Comparison of ENCODE assay signal across 8 mouse cellular contexts in the genomic region with DNA sequence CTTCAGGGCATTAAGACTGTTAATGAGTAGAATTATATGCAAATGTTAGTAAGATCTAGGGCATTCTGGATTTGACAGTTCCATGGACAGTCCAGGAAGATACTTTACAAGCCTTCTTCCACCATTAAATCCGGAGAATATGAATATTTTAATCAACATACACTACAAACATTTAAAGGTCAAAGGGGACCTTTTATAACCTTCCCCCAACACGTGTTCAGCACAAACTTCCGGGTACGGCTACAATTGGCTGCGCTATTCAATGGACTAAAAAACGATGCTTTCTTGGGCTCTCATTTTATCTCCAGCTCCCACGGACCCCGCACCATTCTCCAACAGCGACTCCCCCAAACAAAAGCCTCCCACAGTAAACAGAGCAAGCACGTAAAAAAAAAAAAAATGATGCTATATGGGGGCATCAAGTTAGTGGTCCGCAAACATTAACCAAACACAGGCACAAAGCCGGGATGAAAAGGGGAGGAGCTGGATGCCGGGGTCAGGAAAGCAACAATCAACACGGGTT. TPM values are rescaled to one million over a fixed set of nuclear protein-coding genes. Genes with fewer than 3 reads are reported as not detected.
A peak's percentile ranks its signal among the peaks of the same experiment; 100 is the strongest.
DNase-seq lines count a peak whose midpoint lies in the region; ATAC-seq and TF ChIP-seq lines count a peak whose summit lies in the region.

No protein-coding gene starts in this region.

- peak; percentile 13 for DNase-seq in thymus, adult 2 months
- no peak for DNase-seq in thymus, postnatal 36 days
- peak; percentile 44 for DNase-seq in embryonic facial prominence, embryonic 10.5 days (ENCODE audit: low spot score)
- peak; percentile 65 for DNase-seq in intestine, embryonic 14.5 days (ENCODE audit: low spot score)
- DNase-seq in mesoderm, embryonic 11.5 days (ENCODE audit: low read depth, low spot score): peak; percentile 25
- no peak for DNase-seq in layer of hippocampus, adult 11-12 months (ENCODE audit: low spot score)
- no peak for DNase-seq in layer of hippocampus, postnatal 25 days (ENCODE audit: extremely low spot score in 1 of 2, low spot score in 1 of 2)
- no peak for DNase-seq in gastrocnemius, postnatal 14 days

- H3K4me2 ChIP-seq in intestine, embryonic 14.5 days (ENCODE audit: low read length): peak overlapping the region; percentile 93

- under 1% methylated on average over 14 of the region's 14 CpGs for WGBS in thymus, adult 2 months
- 6% methylated on average over 14 of the region's 14 CpGs for WGBS in embryonic facial prominence, embryonic 10.5 days
- WGBS in intestine, embryonic 14.5 days: 2% methylated on average over 14 of the region's 14 CpGs

- H3K4me1 ChIP-seq in thymus, adult 2 months (replicated peaks; ENCODE audit: control insufficient read depth, insufficient read depth, low read length): no peaks in the 10 kb centered on the region
- peaks cover 10% of the 10 kb centered on the region for H3K4me1 ChIP-seq in embryonic facial prominence, embryonic 10.5 days
- peaks cover 10% of the 10 kb centered on the region for H3K4me1 ChIP-seq in intestine, embryonic 14.5 days (replicated peaks; ENCODE audit: control insufficient read depth, insufficient read depth, low read length)

- peak overlapping the region; percentile 76 for H3K4me3 ChIP-seq in thymus, adult 2 months (ENCODE audit: control insufficient read depth, insufficient read depth, low read length)
- H3K4me3 ChIP-seq in embryonic facial prominence, embryonic 10.5 days: peak overlapping the region; percentile 98
- H3K4me3 ChIP-seq in intestine, embryonic 14.5 days (ENCODE audit: low read depth, low read length): peak overlapping the region; percentile 99

- ATAC-seq in intestine, embryonic 14.5 days (replicated peaks; ENCODE audit: low FRiP score, low TSS enrichment, low read depth): no peak

- intact Hi-C loops in gastrocnemius, postnatal 14 days (cut with DNase I; ENCODE audit: low total_unique reads): no loop called here

- no peaks in the 10 kb centered on the region for H3K36me3 ChIP-seq in thymus, adult 2 months (ENCODE audit: control insufficient read depth, insufficient read depth, low read length)
- H3K36me3 ChIP-seq in embryonic facial prominence, embryonic 10.5 days (replicated peaks): peaks cover 22% of the 10 kb centered on the region
- H3K36me3 ChIP-seq in intestine, embryonic 14.5 days (ENCODE audit: control insufficient read depth, insufficient read depth, low read length): peaks cover 6% of the 10 kb centered on the region; the same call in 1 of the 2 replicates

- peak overlapping the region; percentile 87 for H3K9ac ChIP-seq in intestine, embryonic 14.5 days (ENCODE audit: low read length)

- no peaks in the 10 kb centered on the region for H3K27me3 ChIP-seq in thymus, adult 2 months (ENCODE audit: control insufficient read depth, insufficient read depth, low read length)
- no peaks in the 10 kb centered on the region for H3K27me3 ChIP-seq in embryonic facial prominence, embryonic 10.5 days (replicated peaks; ENCODE audit: low read depth, poor library complexity, severe bottlenecking)
- H3K27me3 ChIP-seq in intestine, embryonic 14.5 days (replicated peaks; ENCODE audit: control insufficient read depth, insufficient read depth, low read length): no peaks in the 10 kb centered on the region

- H3K27ac ChIP-seq in thymus, adult 2 months (ENCODE audit: control insufficient read depth, insufficient read depth, low read length): no peak overlapping the region
- peak overlapping the region; percentile 99 for H3K27ac ChIP-seq in embryonic facial prominence, embryonic 10.5 days (replicated peaks)
- peak overlapping the region; percentile 71; the same call in 1 of the 2 replicates for H3K27ac ChIP-seq in intestine, embryonic 14.5 days (ENCODE audit: low read depth)

- TF ChIP-seq CTCF in thymus, adult 2 months (IDR thresholded peaks at IDR 0.05; ENCODE audit: borderline replicate concordance, control insufficient read depth, extremely low read depth, insufficient read depth, low read length, poor library complexity): no peak

- no peak for TF ChIP-seq POLR2A in thymus, adult 2 months (IDR thresholded peaks at IDR 0.05; ENCODE audit: control insufficient read depth, extremely low read depth, insufficient read depth, low read length, poor library complexity)

- H3K9me3 ChIP-seq in embryonic facial prominence, embryonic 10.5 days: no peaks in the 10 kb centered on the region
- H3K9me3 ChIP-seq in intestine, embryonic 14.5 days (ENCODE audit: control insufficient read depth, low read length): no peaks in the 10 kb centered on the region

RNA-seq across cellular contexts. Expression of gene Sbno1, which starts 1.5 kb away (rescaled TPM):
- polyA plus RNA-seq in thymus, adult 2 months (2012; rRNA removed): 36.3 and 40.8 TPM in 2 replicates
- 98.3 and 103 TPM in 2 replicates for polyA plus RNA-seq in embryonic facial prominence, embryonic 10.5 days (2016; fragmentation: Nextera tagmentation; extraction: Ambion mirVana)
- 92.7 and 93.5 TPM in 2 replicates for polyA plus RNA-seq in intestine, embryonic 14.5 days (2014; fragmentation: Nextera tagmentation; extraction: Ambion mirVana)
- 100 to 1,000 TPM; 143 to 144 TPM for total RNA-seq in layer of hippocampus, postnatal 25 days (2021)
- 10 to 100 TPM; 32.4 to 35.6 TPM for total RNA-seq in gastrocnemius, postnatal 14 days (2021)

RNA-seq across cellular contexts. Expression of gene Kmt5a, which starts 15.5 kb away (rescaled TPM):
- polyA plus RNA-seq in thymus, adult 2 months (2012; rRNA removed): 76.5 and 92.5 TPM in 2 replicates
- polyA plus RNA-seq in embryonic facial prominence, embryonic 10.5 days (2016; fragmentation: Nextera tagmentation; extraction: Ambion mirVana): 48.5 and 55.7 TPM in 2 replicates
- polyA plus RNA-seq in intestine, embryonic 14.5 days (2014; fragmentation: Nextera tagmentation; extraction: Ambion mirVana): 52.3 and 57.7 TPM in 2 replicates
- total RNA-seq in layer of hippocampus, postnatal 25 days (2021): 10 to 100 TPM; 58.5 to 63.1 TPM
- 10 to 100 TPM; 56.4 to 66.0 TPM for total RNA-seq in gastrocnemius, postnatal 14 days (2021)

RNA-seq across cellular contexts. Expression of gene Rilpl2, which starts 53.9 kb away (rescaled TPM):
- 38.5 and 38.6 TPM in 2 replicates for polyA plus RNA-seq in thymus, adult 2 months (2012; rRNA removed)
- polyA plus RNA-seq in embryonic facial prominence, embryonic 10.5 days (2016; fragmentation: Nextera tagmentation; extraction: Ambion mirVana): 24.9 and 26.0 TPM in 2 replicates
- polyA plus RNA-seq in intestine, embryonic 14.5 days (2014; fragmentation: Nextera tagmentation; extraction: Ambion mirVana): 37.2 and 38.8 TPM in 2 replicates
- 10 to 100 TPM; 18.7 to 22.7 TPM for total RNA-seq in layer of hippocampus, postnatal 25 days (2021)
- 1 to 10 TPM; 4.2 to 4.6 TPM for total RNA-seq in gastrocnemius, postnatal 14 days (2021)

RNA-seq across cellular contexts. Expression of gene Snrnp35, which starts 58.7 kb away (rescaled TPM):
- polyA plus RNA-seq in thymus, adult 2 months (2012; rRNA removed): 4.6 and 5.0 TPM in 2 replicates
- 28.3 and 28.8 TPM in 2 replicates for polyA plus RNA-seq in embryonic facial prominence, embryonic 10.5 days (2016; fragmentation: Nextera tagmentation; extraction: Ambion mirVana)
- 10.7 and 11.2 TPM in 2 replicates for polyA plus RNA-seq in intestine, embryonic 14.5 days (2014; fragmentation: Nextera tagmentation; extraction: Ambion mirVana)
- total RNA-seq in layer of hippocampus, postnatal 25 days (2021): 10 to 100 TPM; 20.6 to 25.9 TPM
- 10 to 100 TPM; 27.3 to 28.4 TPM for total RNA-seq in gastrocnemius, postnatal 14 days (2021)

Comparison
In these comparisons a context has a peak if more than half of its experiments do, and no peak if none do; other contexts are left out.
1. DNase-seq: peak in thymus, adult 2 months (single experiment), embryonic facial prominence, embryonic 10.5 days (single experiment), intestine, embryonic 14.5 days (single experiment) and mesoderm, embryonic 11.5 days (single experiment); none in thymus, postnatal 36 days (0 of 2), layer of hippocampus, adult 11-12 months (single experiment), layer of hippocampus, postnatal 25 days (0 of 2) and gastrocnemius, postnatal 14 days (single experiment).
2. Peak in every context shown above with its lines, with median percentiles within 50 percentile points of each other: H3K4me3 ChIP-seq.